ENCODE assay signal across 14 mouse cellular contexts in genomic region chr9:83564934-83565652, GRCm38 (mm10). TPM values are rescaled to one million over a fixed set of nuclear protein-coding genes. Genes with fewer than 3 reads are reported as not detected.
A peak's percentile ranks its signal among the peaks of the same experiment; 100 is the strongest.
DNase-seq lines count a peak whose midpoint lies in the region; ATAC-seq and TF ChIP-seq lines count a peak whose summit lies in the region.
"Had no signal": no experiment of that assay in that cellular context is flagged by ENCODE, and none has a peak within 500 bp of the region (broad histone marks: within the 10 kb centered on the region; RNA-seq: fewer than 3 reads in every experiment).

No protein-coding gene starts in this region.

- H3K4me1 ChIP-seq in hindbrain, embryonic 14.5 days (replicated peaks; ENCODE audit: control insufficient read depth, insufficient read depth, low read length) = no peaks in the 10 kb centered on the region; the same call in 1 of the 2 replicates
- H3K4me1 ChIP-seq in hindbrain, embryonic 11.5 days (replicated peaks; ENCODE audit: control insufficient read depth, insufficient read depth, low read length) = no peaks in the 10 kb centered on the region
- peaks cover 6% of the 10 kb centered on the region; the same call in 1 of the 2 replicates for H3K4me1 ChIP-seq in midbrain, embryonic 15.5 days
- H3K4me1 ChIP-seq in midbrain, embryonic 14.5 days (ENCODE audit: control insufficient read depth, insufficient read depth, low read length) = peaks cover 3% of the 10 kb centered on the region; the same call in 1 of the 2 replicates
- H3K4me1 ChIP-seq in embryonic fibroblast, embryonic 13.5 days (ENCODE audit: control insufficient read depth, insufficient read depth, low read length) = peaks cover 15% of the 10 kb centered on the region
- H3K4me1 ChIP-seq in neural tube, embryonic 14.5 days (ENCODE audit: control insufficient read depth, insufficient read depth, low read length) = no peaks in the 10 kb centered on the region

- no peak overlapping the region for H3K4me3 ChIP-seq in hindbrain, embryonic 14.5 days (replicated peaks; ENCODE audit: low read length)
- H3K4me3 ChIP-seq in hindbrain, embryonic 11.5 days (ENCODE audit: low read depth, low read length) = no peak overlapping the region
- no peak overlapping the region for H3K4me3 ChIP-seq in midbrain, embryonic 15.5 days
- H3K4me3 ChIP-seq in midbrain, embryonic 14.5 days (replicated peaks; ENCODE audit: low read depth, low read length) = no peak overlapping the region
- H3K4me3 ChIP-seq in embryonic fibroblast, embryonic 13.5 days (ENCODE audit: insufficient read depth, low read length) = no peak overlapping the region
- H3K4me3 ChIP-seq in neural tube, embryonic 14.5 days (ENCODE audit: low read depth, low read length) = no peak overlapping the region

- H3K9me3 ChIP-seq in hindbrain, embryonic 14.5 days (ENCODE audit: control insufficient read depth, low read length) = no peaks in the 10 kb centered on the region
- no peaks in the 10 kb centered on the region for H3K9me3 ChIP-seq in hindbrain, embryonic 11.5 days (ENCODE audit: control insufficient read depth, low read length)
- no peaks in the 10 kb centered on the region for H3K9me3 ChIP-seq in midbrain, embryonic 15.5 days
- H3K9me3 ChIP-seq in midbrain, embryonic 14.5 days (ENCODE audit: control insufficient read depth, low read length) = no peaks in the 10 kb centered on the region
- H3K9me3 ChIP-seq in neural tube, embryonic 14.5 days (ENCODE audit: control insufficient read depth, low read length) = no peaks in the 10 kb centered on the region

- H3K4me2 ChIP-seq in hindbrain, embryonic 14.5 days (replicated peaks) = no peak overlapping the region
- no peak overlapping the region for H3K4me2 ChIP-seq in hindbrain, embryonic 11.5 days (replicated peaks; ENCODE audit: low read depth, low read length)
- no peak overlapping the region for H3K4me2 ChIP-seq in midbrain, embryonic 15.5 days
- H3K4me2 ChIP-seq in midbrain, embryonic 14.5 days (ENCODE audit: low read length) = no peak overlapping the region
- no peak overlapping the region for H3K4me2 ChIP-seq in neural tube, embryonic 14.5 days (ENCODE audit: low read depth, low read length)

- DNase-seq in hindbrain, embryonic 14.5 days (ENCODE audit: low spot score) = no peak
- no peak for DNase-seq in hindbrain, embryonic 11.5 days (ENCODE audit: low spot score)
- DNase-seq in midbrain, embryonic 14.5 days = no peak
- DNase-seq in frontal cortex, postnatal 25 days (ENCODE audit: low spot score in 2 of 2) = no peak
- DNase-seq: cerebellum, postnatal 25 days; gastrocnemius, postnatal 14 days; kidney, adult 11 months; layer of hippocampus, adult 9-11 months; right cerebral cortex, adult 18-20 months had no signal

- 86% methylated on average over 13 of the region's 13 CpGs for WGBS in hindbrain, embryonic 14.5 days
- WGBS in hindbrain, embryonic 11.5 days = 82% methylated on average over 13 of the region's 13 CpGs
- WGBS in midbrain, embryonic 15.5 days = 78% methylated on average over 13 of the region's 13 CpGs
- WGBS in midbrain, embryonic 14.5 days = 82% methylated on average over 13 of the region's 13 CpGs
- WGBS in neural tube, embryonic 14.5 days = 77% methylated on average over 13 of the region's 13 CpGs

- H3K36me3 ChIP-seq in hindbrain, embryonic 14.5 days (replicated peaks; ENCODE audit: control insufficient read depth, insufficient read depth) = no peaks in the 10 kb centered on the region
- H3K36me3 ChIP-seq in hindbrain, embryonic 11.5 days (ENCODE audit: control insufficient read depth, insufficient read depth, low read length) = no peaks in the 10 kb centered on the region
- no peaks in the 10 kb centered on the region for H3K36me3 ChIP-seq in midbrain, embryonic 15.5 days (replicated peaks)
- H3K36me3 ChIP-seq in midbrain, embryonic 14.5 days (ENCODE audit: control insufficient read depth, insufficient read depth, low read length) = no peaks in the 10 kb centered on the region
- H3K36me3 ChIP-seq in neural tube, embryonic 14.5 days (ENCODE audit: control insufficient read depth, insufficient read depth, low read length) = no peaks in the 10 kb centered on the region

- H3K9ac ChIP-seq in hindbrain, embryonic 14.5 days = no peak overlapping the region
- no peak overlapping the region for H3K9ac ChIP-seq in hindbrain, embryonic 11.5 days (ENCODE audit: low read depth, low read length)
- H3K9ac ChIP-seq in midbrain, embryonic 15.5 days = no peak overlapping the region
- H3K9ac ChIP-seq in midbrain, embryonic 14.5 days (replicated peaks; ENCODE audit: low read length) = no peak overlapping the region
- no peak overlapping the region for H3K9ac ChIP-seq in neural tube, embryonic 14.5 days (replicated peaks; ENCODE audit: low read depth, low read length)

- peak; percentile 52; the same call in 1 of the 2 replicates for ATAC-seq in hindbrain, embryonic 14.5 days (ENCODE audit: low FRiP score)
- ATAC-seq in hindbrain, embryonic 11.5 days (ENCODE audit: low FRiP score) = no peak
- ATAC-seq in midbrain, embryonic 15.5 days (replicated peaks) = peak; percentile 56; the same call in 1 of the 2 replicates
- no peak for ATAC-seq in midbrain, embryonic 14.5 days (ENCODE audit: low FRiP score, low TSS enrichment)
- peak; percentile 44 for ATAC-seq in neural tube, embryonic 14.5 days (ENCODE audit: low read depth)
- ATAC-seq: Patski had no signal

- H3K27me3 ChIP-seq in hindbrain, embryonic 14.5 days (ENCODE audit: control insufficient read depth, insufficient read depth, low read length) = no peaks in the 10 kb centered on the region
- no peaks in the 10 kb centered on the region for H3K27me3 ChIP-seq in hindbrain, embryonic 11.5 days (ENCODE audit: control insufficient read depth, insufficient read depth, low read length)
- H3K27me3 ChIP-seq in midbrain, embryonic 15.5 days (replicated peaks) = no peaks in the 10 kb centered on the region
- no peaks in the 10 kb centered on the region for H3K27me3 ChIP-seq in midbrain, embryonic 14.5 days (ENCODE audit: control insufficient read depth, insufficient read depth, low read length)
- no peaks in the 10 kb centered on the region for H3K27me3 ChIP-seq in neural tube, embryonic 14.5 days (ENCODE audit: control insufficient read depth, insufficient read depth, low read length)
- H3K27me3 ChIP-seq: CH12.LX, Patski had no signal

- no peak for TF ChIP-seq POLR2A in embryonic fibroblast, embryonic 13.5 days (IDR thresholded peaks at IDR 0.05; ENCODE audit: low read depth, low read length)

- H3K27ac ChIP-seq in hindbrain, embryonic 14.5 days = no peak overlapping the region
- H3K27ac ChIP-seq in hindbrain, embryonic 11.5 days (ENCODE audit: low read depth, low read length) = no peak overlapping the region
- H3K27ac ChIP-seq in midbrain, embryonic 15.5 days = no peak overlapping the region
- H3K27ac ChIP-seq in midbrain, embryonic 14.5 days (replicated peaks; ENCODE audit: low read depth, low read length) = no peak overlapping the region
- peak overlapping the region; percentile 61; the same call in 1 of the 2 replicates for H3K27ac ChIP-seq in embryonic fibroblast, embryonic 13.5 days (ENCODE audit: insufficient read depth, low read length)
- no peak overlapping the region for H3K27ac ChIP-seq in neural tube, embryonic 14.5 days (ENCODE audit: low read depth, low read length)

- no peak for TF ChIP-seq CTCF in embryonic fibroblast, embryonic 13.5 days (IDR thresholded peaks at IDR 0.05; ENCODE audit: borderline replicate concordance, insufficient read depth, low read length)

RNA-seq across cellular contexts. Expression of gene Sh3bgrl2, which starts 17.0 kb away (rescaled TPM):
- 9.7 and 12.4 TPM in 2 replicates for polyA plus RNA-seq in hindbrain, embryonic 14.5 days (2014; fragmentation: Nextera tagmentation; extraction: Ambion mirVana)
- polyA plus RNA-seq in hindbrain, embryonic 11.5 days (2014; fragmentation: Nextera tagmentation; extraction: Ambion mirVana) = 7.3 and 8.9 TPM in 2 replicates
- polyA plus RNA-seq in midbrain, embryonic 15.5 days (2015; fragmentation: Nextera tagmentation; extraction: Ambion mirVana) = 7.7 and 8.8 TPM in 2 replicates
- polyA plus RNA-seq in midbrain, embryonic 14.5 days (2014; fragmentation: Nextera tagmentation; extraction: Ambion mirVana) = 10.7 and 11.3 TPM in 2 replicates
- polyA plus RNA-seq in embryonic fibroblast, embryonic 13.5 days (2011; ENCODE audit: insufficient read length, low read depth, missing spikeins) = 14.4 and 18.4 TPM in 2 replicates
- polyA plus RNA-seq in neural tube, embryonic 14.5 days (2014; fragmentation: Nextera tagmentation; extraction: Ambion mirVana) = 10.1 and 11.4 TPM in 2 replicates

Comparison
In these comparisons a context has a peak if more than half of its experiments do, and no peak if none do; other contexts are left out.
1. ATAC-seq: peak in hindbrain, embryonic 14.5 days (single experiment), midbrain, embryonic 15.5 days (single experiment) and neural tube, embryonic 14.5 days (single experiment); none in hindbrain, embryonic 11.5 days (single experiment) and midbrain, embryonic 14.5 days (single experiment).